Mouse (Mus musculus): Measurements from ENCODE around the gene Ccdc167.

DNA sequence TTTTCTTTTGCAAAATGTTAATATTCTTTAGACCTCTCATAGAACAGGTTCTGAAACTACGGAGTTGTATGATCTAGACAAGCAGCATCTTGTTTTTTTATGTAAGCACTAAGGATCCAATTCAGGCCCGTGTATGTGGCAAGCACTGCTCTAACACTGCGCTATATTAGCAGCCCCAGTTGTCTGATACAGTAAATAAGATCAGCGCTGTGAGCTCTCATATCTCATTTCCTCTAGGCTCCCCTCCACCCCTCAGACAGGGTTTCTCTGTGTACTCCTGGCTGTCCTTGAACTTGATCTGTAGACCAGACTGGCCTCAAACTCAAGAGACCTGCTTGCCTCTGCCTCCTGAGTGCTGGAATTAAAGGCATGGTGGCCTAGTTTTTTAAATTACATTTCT is 47.8 kb downstream of the Ccdc167 start:
- TF ChIP-seq TAL1 (IDR thresholded peaks at IDR 0.05; ENCODE audit: low read length) (no peak), GATA1 (IDR thresholded peaks at IDR 0.05; ENCODE audit: low read length) (no peak)

Measured in erythroblast, embryonic 14.5 days (primary cell).